ENCODE assay signal across 25 mouse cellular contexts in genomic region chr3:97974197-97974770, GRCm38 (mm10).
"Had no signal": no experiment of that assay in that cellular context is flagged by ENCODE, and none has a peak within 500 bp of the region (broad histone marks: within the 10 kb centered on the region; RNA-seq: fewer than 3 reads in every experiment).

No protein-coding gene starts in this region.

- H3K9me3 ChIP-seq: heart, embryonic 13.5 days; heart, embryonic 15.5 days; hindbrain, embryonic 15.5 days; kidney, embryonic 15.5 days; limb, embryonic 13.5 days; limb, embryonic 15.5 days had no signal

- DNase-seq: gastrocnemius, postnatal 14 days; gastrocnemius, postnatal 36 days; heart, adult 11 months; heart, adult 2 months; heart, postnatal 14 days; heart, postnatal 36 days; kidney, adult 11 months; kidney, adult 2 months; kidney, adult 9 months; kidney, postnatal 14 days; kidney, postnatal 36 days; layer of hippocampus, adult 9-11 months; layer of hippocampus, postnatal 36 days; left cerebral cortex, postnatal 4 days had no signal

- H3K27ac ChIP-seq: heart, adult 2 months; heart, embryonic 13.5 days; heart, embryonic 15.5 days; hindbrain, embryonic 13.5 days; hindbrain, embryonic 15.5 days; hindbrain, postnatal 0 days; kidney, embryonic 15.5 days; kidney, postnatal 0 days; limb, embryonic 13.5 days; limb, embryonic 15.5 days had no signal

- H3K4me2 ChIP-seq: heart, embryonic 11.5 days; heart, embryonic 13.5 days; heart, embryonic 15.5 days; hindbrain, embryonic 13.5 days; hindbrain, embryonic 15.5 days; kidney, embryonic 15.5 days; limb, embryonic 13.5 days; limb, embryonic 15.5 days had no signal

- H3K9ac ChIP-seq: heart, embryonic 13.5 days; heart, embryonic 15.5 days; hindbrain, embryonic 13.5 days; hindbrain, embryonic 15.5 days; kidney, embryonic 15.5 days; limb, embryonic 13.5 days; limb, embryonic 15.5 days had no signal

- H3K4me1 ChIP-seq: hindbrain, embryonic 13.5 days; limb, embryonic 15.5 days had no signal

- H3K36me3 ChIP-seq: heart, embryonic 13.5 days; heart, embryonic 15.5 days; hindbrain, embryonic 13.5 days; hindbrain, embryonic 15.5 days; kidney, embryonic 15.5 days; limb, embryonic 13.5 days; limb, embryonic 15.5 days had no signal

- H3K27me3 ChIP-seq: hindbrain, embryonic 13.5 days; hindbrain, embryonic 15.5 days; kidney, embryonic 15.5 days; limb, embryonic 13.5 days; limb, embryonic 15.5 days had no signal

- H3K4me3 ChIP-seq: heart, adult 2 months; heart, embryonic 13.5 days; heart, embryonic 15.5 days; hindbrain, embryonic 13.5 days; hindbrain, embryonic 15.5 days; kidney, embryonic 15.5 days; limb, embryonic 13.5 days; limb, embryonic 15.5 days had no signal

- ATAC-seq: hindbrain, postnatal 0 days; intestine, embryonic 16.5 days had no signal
